Mouse (Mus musculus) stomach, postnatal 0 days (tissue): ENCODE data around the gene Tulp2. TPM values are rescaled to one million over a fixed set of nuclear protein-coding genes. Genes with fewer than 3 reads are reported as not detected.

Source experiments
- ATAC-seq: fragments of 200-750 bp; cut with Nextera tagmentation; 2 replicates; pipeline ENCODE4 v1.8.0; 2017; ENCODE audit not compliant: low FRiP score, low TSS enrichment
- DNase-seq: peaks from one replicate; pipeline ENCODE4 v3.0.0-alpha.2; 2016; ENCODE audit warnings: low spot score
- H3K27ac ChIP-seq: fragments of 300-500 bp; sonication (generic); replicated peaks from 2 replicates; pipeline ENCODE4 v1.5.1; 2014; ENCODE audit warnings: mild to moderate bottlenecking, control low read depth
- H3K27me3 ChIP-seq: fragments of 300-500 bp; sonication (generic); 2 replicates; pipeline ENCODE4 v1.6.1; 2014; ENCODE audit warnings: low read length; ENCODE audit not compliant: control insufficient read depth, insufficient read depth
- H3K36me3 ChIP-seq: fragments of 300-500 bp; sonication (generic); 2 replicates; pipeline ENCODE4 v1.6.1; 2014; ENCODE audit warnings: low read length, mixed read lengths; ENCODE audit not compliant: control insufficient read depth, insufficient read depth
- H3K4me1 ChIP-seq: fragments of 300-500 bp; sonication (generic); replicated peaks from 2 replicates; pipeline ENCODE4 v1.6.1; 2014; ENCODE audit warnings: antibody characterized with exemption; ENCODE audit not compliant: control insufficient read depth, insufficient read depth
- H3K4me2 ChIP-seq: fragments of 300-500 bp; sonication (generic); replicated peaks from 2 replicates; pipeline ENCODE4 v1.6.1; 2014; ENCODE audit warnings: low read depth, mild to moderate bottlenecking, control low read depth, moderate library complexity
- H3K4me3 ChIP-seq: fragments of 300-500 bp; sonication (generic); 2 replicates; pipeline ENCODE4 v1.5.1; 2014; ENCODE audit warnings: low read depth, low read length, control low read depth
- H3K9ac ChIP-seq: fragments of 300-500 bp; sonication (generic); 2 replicates; pipeline ENCODE4 v1.6.1; 2014; ENCODE audit warnings: mild to moderate bottlenecking, low read length, control low read depth, mixed read lengths
- H3K9me3 ChIP-seq: fragments of 300-500 bp; sonication (generic); 2 replicates; pipeline ENCODE4 v1.6.1; 2016; ENCODE audit warnings: low read length; ENCODE audit not compliant: control insufficient read depth
- CTCF ChIP-seq: IDR thresholded peaks from 2 replicates; pipeline ENCODE4 v1.5.1; 2016; ENCODE audit warnings: antibody characterized with exemption, low read depth, mild to moderate bottlenecking, moderate library complexity
- EP300 ChIP-seq: optimal IDR thresholded peaks from 2 replicates; pipeline ENCODE3; 2016; ENCODE audit warnings: antibody characterized with exemption
- WGBS: fragments of 180-500 bp; shearing (Covaris S2); extraction: QIAGEN DNeasy Blood & Tissue Kit; methylation state at CpG from one replicate; pipeline ENCODE4 v1.1.7; 2014; 5-methylcytosine and 5-hydroxymethylcytosine counted together
- polyA plus RNA-seq: library from polyadenylated mRNA; unstranded; fragments of >200 nt; fragmentation: Nextera tagmentation; extraction: Ambion mirVana; gene quantifications from 2 replicates; pipeline ENCODE4 v1.2.1, GENCODE M21; 2015

The Tulp2 gene
- polyA plus RNA-seq, 1 experiment from 2014 or later, result 0.32 TPM

DNA sequence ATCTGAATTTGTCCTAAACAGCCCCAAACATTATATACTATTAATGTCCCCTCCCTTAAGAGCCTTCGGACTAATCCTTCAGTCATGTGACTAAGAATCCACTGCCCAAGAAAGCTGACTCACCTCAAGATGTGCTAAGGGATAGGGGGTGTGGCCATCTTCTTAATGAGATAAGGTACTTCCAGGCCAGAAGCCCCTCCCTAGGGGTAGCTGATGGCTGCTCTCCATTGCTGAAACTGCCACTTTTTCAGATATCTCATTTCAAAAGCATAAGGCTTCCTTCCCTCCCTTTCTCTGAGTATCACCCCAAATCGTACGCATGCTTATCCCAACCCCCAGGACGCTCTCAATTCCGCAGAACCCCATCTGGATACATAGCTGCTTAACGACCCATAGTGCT is 26.9 kb downstream of the Tulp2 start:
- ATAC-seq (peak; percentile 19; the same call in 1 of the 2 replicates), DNase-seq (no peak)
- TF ChIP-seq CTCF (no peak), EP300 (no peak)
- 79% methylated on average over 6 of the region's 6 CpGs for WGBS
- Histone ChIP-seq H3K4me1 (peaks cover 6% of the 10 kb centered on the region; the same call in 1 of the 2 replicates), H3K9ac (no peak overlapping the region), H3K4me2 (peak overlapping the region; percentile 92; the same call in 1 of the 2 replicates), H3K27me3 (no peaks in the 10 kb centered on the region), H3K27ac (peak overlapping the region; percentile 94), H3K9me3 (no peaks in the 10 kb centered on the region), H3K4me3 (no peak overlapping the region), H3K36me3 (peaks cover 2% of the 10 kb centered on the region; the same call in 1 of the 2 replicates)

DNA sequence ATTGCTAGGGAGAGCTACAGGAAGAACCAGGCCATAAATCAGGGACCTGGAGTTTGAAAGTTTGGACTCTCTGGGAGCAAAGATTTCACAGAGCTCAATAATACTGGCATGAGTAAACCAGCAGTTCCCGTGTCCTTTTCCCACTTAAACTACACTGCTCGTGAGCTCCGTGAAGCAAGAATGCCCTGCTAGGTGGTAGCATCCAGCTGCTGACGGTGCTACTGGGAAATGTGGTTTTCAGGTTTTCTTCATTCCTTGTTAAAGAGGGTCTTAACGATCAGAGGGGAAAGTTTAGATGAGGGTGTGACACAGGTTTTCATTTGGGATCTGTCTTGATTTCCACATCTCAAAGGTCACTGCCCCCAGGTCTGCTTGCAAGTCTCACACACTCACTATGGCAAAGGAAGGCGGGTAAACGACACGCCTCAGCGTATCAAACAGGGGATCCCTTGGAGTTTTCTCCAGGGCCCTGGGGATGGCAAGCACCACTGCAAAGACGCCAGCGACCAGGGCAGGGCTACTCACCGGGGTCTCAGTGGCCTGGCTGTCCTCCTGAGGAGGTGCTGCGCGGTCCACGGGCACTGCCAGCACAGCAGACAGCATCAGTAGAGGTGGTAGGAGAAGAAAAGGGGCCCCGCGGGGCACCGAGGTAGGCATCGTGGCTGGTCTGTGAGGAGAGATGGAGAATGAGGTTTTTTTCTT is 27.7 kb downstream of the Tulp2 start:
- 20% methylated on average over 19 of the region's 19 CpGs for WGBS

DNA sequence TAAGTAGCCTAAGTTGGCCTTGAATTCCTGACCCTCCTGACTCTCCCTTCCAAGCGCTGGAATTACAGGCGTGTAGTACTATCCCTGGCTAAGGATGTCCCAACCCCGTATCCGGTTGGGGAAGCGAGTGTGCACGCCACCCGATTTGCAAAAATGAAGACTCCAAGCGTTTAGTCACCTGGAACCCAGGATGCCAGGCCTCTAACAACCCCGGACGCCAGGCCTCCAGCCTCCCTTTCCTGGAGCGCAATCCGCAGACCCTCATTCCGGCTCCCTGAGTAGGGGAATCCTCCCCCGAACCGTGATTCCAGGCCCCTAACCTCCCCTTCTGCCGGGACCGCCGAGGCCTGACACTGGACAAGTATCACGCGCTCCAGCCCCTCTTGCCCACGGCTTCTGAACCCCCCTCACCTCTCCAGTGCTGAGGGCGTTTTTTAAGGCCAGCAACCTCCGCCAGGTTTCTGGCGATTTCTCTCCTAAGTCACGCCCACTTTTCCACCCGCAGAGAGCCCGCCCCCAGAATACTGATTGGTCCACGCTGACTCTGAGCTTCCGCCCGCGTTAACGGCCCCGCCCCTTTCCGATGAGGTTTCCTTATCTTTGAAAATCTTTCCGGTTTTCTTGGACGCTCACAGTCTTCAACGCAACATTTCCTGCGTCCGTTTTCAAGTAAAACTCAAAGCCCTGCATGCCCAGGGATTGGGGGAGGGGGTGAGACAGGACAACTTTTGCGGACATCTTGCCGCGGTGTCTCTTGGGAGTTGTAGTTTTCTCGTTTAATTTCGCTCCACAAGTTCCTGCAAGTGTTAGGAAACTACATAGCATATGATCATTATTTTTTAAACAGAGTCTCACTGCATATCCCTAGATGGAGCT is 28.5 kb downstream of the Tulp2 start, which contains the start of gene Nucb1:
TSS of gene Nucb1 (minus strand) at position 495 of the 876 bp plus-strand sequence.
- ATAC-seq (peak; percentile 85), DNase-seq (peak; percentile 92)
- TF ChIP-seq CTCF (no peak), EP300 (peak; percentile 54)
- Histone ChIP-seq H3K9me3 (no peaks in the 10 kb centered on the region), H3K9ac (peak within 1 kb of the TSS; percentile 86), H3K4me3 (peak within 1 kb of the TSS; percentile 77), H3K36me3 (peaks cover 2% of the 10 kb centered on the region; the same call in 1 of the 2 replicates), H3K27me3 (no peaks in the 10 kb centered on the region), H3K27ac (peak within 1 kb of the TSS; percentile 94), H3K4me1 (peaks cover 6% of the 10 kb centered on the region; the same call in 1 of the 2 replicates), H3K4me2 (peak within 1 kb of the TSS; percentile 92)
- under 1% methylated on average over 44 of the region's 44 CpGs for WGBS

More for the DNA sequence above, 27.7 kb downstream of the Tulp2 start:
- peak overlapping the region; percentile 86 for H3K9ac ChIP-seq
- H3K4me1 ChIP-seq, result peaks cover 6% of the 10 kb centered on the region; the same call in 1 of the 2 replicates
- TF ChIP-seq CTCF (no peak), EP300 (no peak)
- peak overlapping the region; percentile 92 for H3K4me2 ChIP-seq
- peak overlapping the region; percentile 77 for H3K4me3 ChIP-seq
- ATAC-seq (peak; percentile 9; the same call in 1 of the 2 replicates), DNase-seq (no peak)
- no peaks in the 10 kb centered on the region for H3K27me3 ChIP-seq
- H3K9me3 ChIP-seq, result no peaks in the 10 kb centered on the region
- peaks cover 2% of the 10 kb centered on the region; the same call in 1 of the 2 replicates for H3K36me3 ChIP-seq
- H3K27ac ChIP-seq, result peak overlapping the region; percentile 94

- no peak overlapping the region for H3K4me3 ChIP-seq
- peaks cover 2% of the 10 kb centered on the region; the same call in 1 of the 2 replicates for H3K4me1 ChIP-seq
- H3K4me2 ChIP-seq, result no peak overlapping the region
- H3K27ac ChIP-seq, result no peak overlapping the region
- H3K27me3 ChIP-seq, result no peaks in the 10 kb centered on the region
- TF ChIP-seq CTCF (no peak), EP300 (no peak)
- WGBS, result 83% methylated on average over 7 of the region's 7 CpGs
- no peaks in the 10 kb centered on the region for H3K9me3 ChIP-seq
- no peak for DNase-seq
- no peak overlapping the region for H3K9ac ChIP-seq
- ATAC-seq, result no peak
- no peaks in the 10 kb centered on the region for H3K36me3 ChIP-seq
These were observed 32.7 kb downstream of the Tulp2 start for GRCm38 (mm10) chr7:45514411-45514810.

DNA sequence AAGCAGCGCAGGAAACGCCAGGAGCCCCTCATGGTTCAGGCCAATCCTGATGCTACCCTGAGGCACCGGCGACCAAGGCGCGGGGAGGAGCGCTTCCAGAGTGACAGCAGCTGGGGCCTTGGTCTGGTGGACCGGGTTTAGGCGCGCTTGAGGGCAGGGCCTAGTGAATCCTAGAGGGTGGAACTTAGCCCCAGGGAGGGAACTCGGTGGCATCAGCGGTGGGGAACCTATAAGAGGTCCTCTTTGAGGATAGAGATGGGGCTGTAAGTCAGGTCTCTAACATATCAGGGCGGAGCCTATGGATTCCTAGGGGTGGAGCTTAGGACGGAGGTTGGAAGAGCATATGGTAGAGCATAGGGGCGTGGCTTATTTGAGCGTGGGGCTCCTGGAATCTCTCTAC is 33.8 kb downstream of the Tulp2 start:
- Histone ChIP-seq H3K4me2 (peak overlapping the region; percentile 29; the same call in 1 of the 2 replicates), H3K9ac (no peak overlapping the region), H3K4me1 (no peaks in the 10 kb centered on the region), H3K9me3 (no peaks in the 10 kb centered on the region), H3K4me3 (no peak overlapping the region), H3K27ac (0 out of 2 replicates have a peak overlapping the region, but pooled peaks have one; percentile 4), H3K36me3 (no peaks in the 10 kb centered on the region), H3K27me3 (no peaks in the 10 kb centered on the region)
- WGBS, result 27% methylated on average over 16 of the region's 16 CpGs
- TF ChIP-seq CTCF (no peak), EP300 (no peak)
- ATAC-seq, result peak; percentile 35
- no peak for DNase-seq
